Comparison of ENCODE assay signal across 9 mouse cellular contexts in genomic region chr11:44496217-44496616, GRCm38 (mm10). TPM values are rescaled to one million over a fixed set of nuclear protein-coding genes. Genes with fewer than 3 reads are reported as not detected.
DNase-seq lines count a peak whose midpoint lies in the region; ATAC-seq and TF ChIP-seq lines count a peak whose summit lies in the region.
"Had no signal": no experiment of that assay in that cellular context is flagged by ENCODE, and none has a peak within 500 bp of the region (broad histone marks: within the 10 kb centered on the region; RNA-seq: fewer than 3 reads in every experiment).

No protein-coding gene starts in this region.

- no peak overlapping the region for H3K4me3 ChIP-seq in lung, postnatal 0 days (ENCODE audit: low read depth, low read length)
- no peak overlapping the region for H3K4me3 ChIP-seq in hindbrain, embryonic 13.5 days
- no peak overlapping the region for H3K4me3 ChIP-seq in forebrain, embryonic 13.5 days

- H3K27me3 ChIP-seq in lung, postnatal 0 days (replicated peaks; ENCODE audit: insufficient read depth, low read length) = no peaks in the 10 kb centered on the region
- no peaks in the 10 kb centered on the region for H3K27me3 ChIP-seq in hindbrain, embryonic 13.5 days
- no peaks in the 10 kb centered on the region for H3K27me3 ChIP-seq in forebrain, embryonic 13.5 days

- no peaks in the 10 kb centered on the region for H3K9me3 ChIP-seq in lung, postnatal 0 days (ENCODE audit: low read length)
- H3K9me3 ChIP-seq in hindbrain, embryonic 13.5 days = no peaks in the 10 kb centered on the region
- no peaks in the 10 kb centered on the region for H3K9me3 ChIP-seq in forebrain, embryonic 13.5 days (replicated peaks)

- DNase-seq in gastrocnemius, adult 18-20 months (ENCODE audit: low spot score) = peak; percentile 14
- no peak for DNase-seq in gastrocnemius, postnatal 14 days
- peak; percentile 68 to 71 for DNase-seq in B cell, adult 2 months
- peak; percentile 61 for DNase-seq in lung, postnatal 0 days (ENCODE audit: low spot score)
- no peak for DNase-seq in cerebellum, adult 11 months

- no peaks in the 10 kb centered on the region for H3K36me3 ChIP-seq in lung, postnatal 0 days (ENCODE audit: insufficient read depth, low read length)
- H3K36me3 ChIP-seq in hindbrain, embryonic 13.5 days = no peaks in the 10 kb centered on the region
- H3K36me3 ChIP-seq in forebrain, embryonic 13.5 days (ENCODE audit: poor library complexity, severe bottlenecking) = no peaks in the 10 kb centered on the region

- intact Hi-C loops in gastrocnemius, postnatal 14 days (cut with DNase I; ENCODE audit: low total_unique reads) = no loop called here

- TF ChIP-seq CTCF in lung, postnatal 0 days (IDR thresholded peaks at IDR 0.05) = no peak

- ATAC-seq in inflammation-experienced regulatory T-cells, adult 6 months = peak; percentile 64
- ATAC-seq in lung, postnatal 0 days = peak; percentile 48
- ATAC-seq in hindbrain, embryonic 13.5 days (ENCODE audit: low FRiP score) = no peak
- ATAC-seq in forebrain, embryonic 13.5 days = no peak

- no peak overlapping the region for H3K9ac ChIP-seq in lung, postnatal 0 days (replicated peaks; ENCODE audit: low read depth)
- H3K9ac ChIP-seq in hindbrain, embryonic 13.5 days = no peak overlapping the region
- H3K9ac ChIP-seq in forebrain, embryonic 13.5 days = no peak overlapping the region

- H3K4me2 ChIP-seq in lung, postnatal 0 days (replicated peaks; ENCODE audit: low read depth, low read length) = no peak overlapping the region
- no peak overlapping the region for H3K4me2 ChIP-seq in hindbrain, embryonic 13.5 days
- no peak overlapping the region for H3K4me2 ChIP-seq in forebrain, embryonic 13.5 days

- H3K4me1 ChIP-seq in lung, postnatal 0 days (ENCODE audit: insufficient read depth, low read depth, low read length) = no peaks in the 10 kb centered on the region
- H3K4me1 ChIP-seq in hindbrain, embryonic 13.5 days (replicated peaks) = no peaks in the 10 kb centered on the region
- no peaks in the 10 kb centered on the region for H3K4me1 ChIP-seq in forebrain, embryonic 13.5 days

- H3K27ac ChIP-seq in lung, postnatal 0 days (ENCODE audit: low read length) = peak overlapping the region; percentile 22
- no peak overlapping the region for H3K27ac ChIP-seq in hindbrain, embryonic 13.5 days
- no peak overlapping the region for H3K27ac ChIP-seq in forebrain, embryonic 13.5 days
- H3K27ac ChIP-seq: macrophage had no signal

- no peak for TF ChIP-seq EP300 in lung, postnatal 0 days (IDR thresholded peaks at IDR 0.05)

- 36% methylated on average over 3 of the region's 3 CpGs for WGBS in lung, postnatal 0 days
- WGBS in hindbrain, embryonic 13.5 days = 56% methylated on average over 3 of the region's 3 CpGs
- WGBS in forebrain, embryonic 13.5 days = 65% methylated on average over 3 of the region's 3 CpGs

RNA-seq across cellular contexts. Expression of gene Rnf145, which starts 22.5 kb away (rescaled TPM):
- 1 to 10 TPM; 6.5 to 7.4 TPM for total RNA-seq in gastrocnemius, adult 18-20 months (2021)
- 10 to 100 TPM; 11.1 to 15.0 TPM for total RNA-seq in gastrocnemius, postnatal 14 days (2021)
- polyA plus RNA-seq in inflammation-experienced regulatory T-cells, adult 6 months (2017; shearing (Covaris generic)) = 10 to 100 TPM; 49.3 to 67.5 (median 63.5) TPM
- 71.9 and 79.9 TPM in 2 replicates for polyA plus RNA-seq in lung, postnatal 0 days (2015; fragmentation: Nextera tagmentation; extraction: Ambion mirVana)
- polyA plus RNA-seq in hindbrain, embryonic 13.5 days (2015; fragmentation: Nextera tagmentation; extraction: Ambion mirVana) = 108 and 111 TPM in 2 replicates
- 78.0 and 84.3 TPM in 2 replicates for polyA plus RNA-seq in forebrain, embryonic 13.5 days (2015; fragmentation: Nextera tagmentation; extraction: Ambion mirVana)

RNA-seq across cellular contexts. Expression of gene Ublcp1, which starts 25.9 kb away (rescaled TPM):
- 10 to 100 TPM; 21.7 to 25.3 TPM for total RNA-seq in gastrocnemius, adult 18-20 months (2021)
- total RNA-seq in gastrocnemius, postnatal 14 days (2021) = 10 to 100 TPM; 21.2 to 21.3 TPM
- polyA plus RNA-seq in inflammation-experienced regulatory T-cells, adult 6 months (2017; shearing (Covaris generic)) = 10 to 100 TPM; 41.8 to 44.1 (median 43.3) TPM
- polyA plus RNA-seq in lung, postnatal 0 days (2015; fragmentation: Nextera tagmentation; extraction: Ambion mirVana) = 55.5 and 60.5 TPM in 2 replicates
- 60.1 and 62.9 TPM in 2 replicates for polyA plus RNA-seq in hindbrain, embryonic 13.5 days (2015; fragmentation: Nextera tagmentation; extraction: Ambion mirVana)
- 54.1 and 58.8 TPM in 2 replicates for polyA plus RNA-seq in forebrain, embryonic 13.5 days (2015; fragmentation: Nextera tagmentation; extraction: Ambion mirVana)

Comparison
In these comparisons a context has a peak if more than half of its experiments do, and no peak if none do; other contexts are left out.
1. DNase-seq: peak in gastrocnemius, adult 18-20 months (single experiment), B cell, adult 2 months (2 of 2) and lung, postnatal 0 days (single experiment); none in gastrocnemius, postnatal 14 days (single experiment) and cerebellum, adult 11 months (single experiment).
2. ATAC-seq: peak in inflammation-experienced regulatory T-cells, adult 6 months (single experiment) and lung, postnatal 0 days (single experiment); none in hindbrain, embryonic 13.5 days (single experiment) and forebrain, embryonic 13.5 days (single experiment).